Mouse (Mus musculus): Measurements from ENCODE around the gene Arhgap5. TPM values are rescaled to one million over a fixed set of nuclear protein-coding genes. Genes with fewer than 3 reads are reported as not detected.

Arhgap5 gene
- 100 to 1,000 TPM; 140 to 143 TPM for total RNA-seq (2021)
- long read RNA-seq, full-length matches to known transcripts = 6 of 42 reads
- long read RNA-seq, partial matches to known transcripts = 1 of 42 reads
- long read RNA-seq, other reads (novel, unspliced or antisense) = 35 of 42 reads

DNA sequence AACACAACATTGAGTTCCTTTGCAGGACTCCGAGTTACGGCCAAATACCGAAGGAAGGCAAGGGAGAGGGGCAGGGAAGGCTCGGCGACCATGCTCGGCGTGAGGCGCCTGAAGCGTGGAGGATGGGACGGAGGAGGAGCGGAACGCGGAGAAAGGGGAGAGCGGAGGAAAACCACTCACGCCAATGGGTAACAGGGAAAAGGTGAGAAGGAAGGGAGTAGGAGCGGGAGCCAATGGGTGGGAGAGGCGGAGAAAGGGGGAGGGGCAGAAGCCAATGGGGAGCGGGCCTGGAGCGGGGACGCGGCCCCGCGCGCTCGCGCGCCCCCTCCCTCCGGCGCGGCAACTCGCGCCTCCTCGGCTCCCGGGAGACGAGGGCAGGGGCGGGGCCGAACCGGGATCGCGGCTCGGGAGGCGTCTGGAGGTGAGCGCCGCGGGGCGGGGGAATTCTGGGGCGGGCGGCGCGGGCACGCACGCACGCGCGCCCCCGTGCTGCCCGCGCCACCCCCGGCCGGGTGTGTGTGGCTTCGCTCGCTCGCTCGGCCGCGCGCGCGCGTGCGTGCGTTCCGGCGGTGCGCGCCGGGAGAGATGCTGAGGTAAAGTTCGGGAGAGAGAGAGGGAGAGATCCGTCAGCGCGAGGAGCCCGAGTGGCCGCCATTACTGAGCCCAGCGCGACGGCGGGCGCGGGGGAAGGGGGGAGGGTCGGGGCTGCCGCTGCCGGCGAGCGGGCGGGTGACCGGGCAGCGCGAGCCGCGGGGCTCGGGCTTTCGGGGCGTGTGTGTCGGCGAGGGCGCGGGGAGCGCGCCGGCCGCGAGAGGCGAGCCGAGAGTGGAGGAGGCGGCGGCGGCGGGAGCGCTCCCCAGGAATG, at the start of gene Arhgap5:
Arhgap5 (plus strand) TSS at position 517 of the 865 bp plus-strand sequence.
- peak; percentile 91 to 97 for DNase-seq (ENCODE audit: low spot score in 2 of 2)

DNA sequence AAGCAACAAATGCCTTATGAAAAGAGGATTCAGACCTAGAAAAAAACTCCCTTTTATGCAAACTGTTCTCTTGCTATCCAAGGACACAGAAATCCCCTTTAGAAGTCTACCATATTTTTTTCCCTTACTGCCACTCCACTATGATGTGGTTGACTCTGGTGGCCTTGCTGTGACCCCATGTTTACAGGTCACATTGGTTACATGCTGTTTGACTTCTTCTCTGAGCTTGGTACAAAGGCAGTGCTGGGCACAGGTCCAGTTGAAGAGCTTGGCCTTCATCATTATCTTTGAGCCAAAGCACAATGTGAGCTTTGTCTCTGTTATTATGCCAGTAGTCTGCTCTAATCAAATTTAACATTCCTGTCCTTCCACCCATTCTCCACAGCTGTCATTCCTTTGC, 39.2 kb upstream of the Arhgap5 start:
- no peak for DNase-seq (ENCODE audit: low spot score in 2 of 2)

DNA sequence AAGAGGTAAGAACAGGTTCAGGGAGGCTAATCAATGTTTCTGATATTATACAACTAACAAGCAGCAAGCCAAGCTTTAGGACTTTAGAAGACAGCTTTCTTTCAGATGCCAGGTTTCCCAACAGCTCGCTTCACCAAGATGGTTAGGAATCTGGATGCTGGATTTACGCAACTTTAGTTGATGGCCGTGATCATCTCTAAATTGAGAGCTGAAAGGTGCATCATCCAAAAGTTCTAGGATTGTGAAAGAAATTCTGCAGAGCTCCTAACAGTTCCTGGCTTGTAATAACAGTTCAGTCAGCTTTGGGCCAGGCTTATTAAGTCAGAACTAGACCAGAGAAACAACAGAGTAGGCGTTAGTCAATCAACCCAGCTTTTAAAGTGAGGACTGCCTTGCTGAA, 32.2 kb upstream of the Arhgap5 start:
- DNase-seq (ENCODE audit: low spot score in 2 of 2) = peak in 1 of 2 experiments; percentile 36

DNA sequence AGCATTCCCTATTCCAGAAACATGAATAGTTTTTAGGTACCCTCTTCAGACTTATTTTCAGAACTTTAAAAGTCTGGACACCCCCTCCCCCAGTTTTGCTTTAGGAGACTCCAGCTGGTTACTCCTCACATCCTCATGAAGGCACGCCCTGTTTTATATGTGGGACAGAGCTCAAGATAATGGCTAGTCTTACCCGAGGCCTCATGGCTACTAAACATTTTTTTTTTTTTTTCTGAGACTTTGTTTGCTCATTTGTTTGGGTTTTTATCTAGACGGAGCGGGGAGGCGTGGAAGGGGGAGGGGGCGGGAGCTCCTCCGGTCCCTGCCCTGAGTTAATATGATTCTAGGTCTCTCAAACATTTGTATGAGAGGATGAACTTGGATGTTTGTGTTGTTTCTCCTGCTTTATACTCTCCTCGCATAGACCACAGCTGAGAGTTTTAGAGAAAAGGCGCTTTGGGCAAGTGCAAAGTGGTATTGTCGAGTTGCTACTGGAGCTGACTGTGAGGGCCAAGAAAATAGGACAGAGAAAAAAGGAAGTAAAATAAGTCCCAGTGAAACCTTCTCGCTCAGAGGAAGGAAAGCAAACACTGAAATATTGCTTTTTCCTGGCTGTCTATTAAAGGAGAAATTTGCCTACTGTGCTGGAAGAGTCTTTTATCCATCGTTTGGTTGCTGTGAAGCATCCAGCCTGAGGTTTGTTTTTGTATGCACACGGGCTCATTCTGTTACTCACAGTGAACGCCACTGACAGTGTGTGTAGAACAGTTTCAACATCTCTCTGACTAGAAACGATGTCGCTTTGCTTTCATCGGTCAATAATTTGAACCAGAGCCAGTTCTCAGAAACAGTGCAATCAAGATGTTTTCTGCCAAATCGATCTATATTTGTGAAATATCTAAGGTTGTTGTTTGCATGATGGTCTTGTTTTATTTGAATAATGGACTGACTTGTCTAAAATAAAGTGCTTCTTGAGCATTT, 29.5 kb upstream of the Arhgap5 start:
- DNase-seq (ENCODE audit: low spot score in 2 of 2) = peak in 1 of 2 experiments; percentile 70

DNA sequence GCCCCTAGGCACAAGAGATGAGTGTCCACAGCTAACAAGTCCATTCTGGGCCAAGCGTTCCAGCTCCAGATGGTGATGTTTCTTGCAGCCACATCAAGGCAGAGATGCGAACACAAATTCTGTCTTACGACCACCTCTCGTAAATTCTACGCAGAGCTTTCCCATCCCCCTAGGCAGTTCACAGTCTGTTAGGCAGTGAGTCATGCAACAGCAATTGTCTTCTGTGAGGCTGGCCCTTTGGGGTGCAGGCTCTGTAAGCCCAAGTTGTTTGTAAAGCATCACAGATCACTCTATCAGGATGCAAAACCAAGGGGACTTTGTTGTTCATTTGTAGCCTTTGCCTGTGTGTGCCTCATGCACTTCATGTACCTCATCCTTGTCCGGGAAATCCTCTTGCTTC, 27.7 kb upstream of the Arhgap5 start:
- DNase-seq (ENCODE audit: low spot score in 2 of 2) = no peak

DNA sequence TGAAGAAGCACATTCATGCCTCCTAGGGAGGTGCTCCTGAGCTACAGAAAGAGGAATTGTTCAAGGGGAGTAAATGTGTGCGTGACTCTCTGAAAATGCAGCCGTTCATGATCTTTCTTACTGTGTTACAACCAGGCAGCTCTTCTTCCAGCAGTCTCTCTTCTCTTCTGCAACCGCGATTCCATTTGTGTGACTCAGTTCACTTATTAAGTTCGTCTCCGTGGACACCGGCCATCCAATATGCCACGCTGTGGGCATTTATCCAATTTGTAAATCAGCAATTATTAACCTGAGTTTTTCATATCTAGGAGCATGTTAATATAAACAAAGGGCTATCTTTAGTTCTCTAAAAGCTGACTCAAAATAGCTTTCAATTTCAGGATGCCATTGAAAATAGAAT, 25.2 kb upstream of the Arhgap5 start:
- no peak for DNase-seq (ENCODE audit: low spot score in 2 of 2)

DNA sequence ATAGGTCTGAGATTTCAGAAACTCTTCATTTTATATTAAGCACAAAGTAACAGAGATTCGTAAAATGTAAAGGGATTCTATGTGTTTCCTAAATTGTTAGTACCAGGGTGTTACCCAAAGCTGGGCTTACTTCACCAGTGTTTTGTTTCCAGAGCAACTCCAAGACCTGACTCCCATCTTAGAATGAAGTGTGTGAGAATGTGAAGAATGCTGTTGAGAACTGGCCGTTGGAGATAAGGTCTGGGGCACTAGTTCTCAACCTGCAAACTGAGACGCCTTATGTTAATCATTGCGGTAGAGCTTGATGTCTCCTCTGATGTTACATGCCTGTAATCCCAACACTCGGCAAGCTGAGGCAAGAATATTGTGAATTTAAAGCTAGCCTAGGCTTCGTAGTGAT, 24.4 kb upstream of the Arhgap5 start:
- DNase-seq (ENCODE audit: low spot score in 2 of 2) = no peak

DNA sequence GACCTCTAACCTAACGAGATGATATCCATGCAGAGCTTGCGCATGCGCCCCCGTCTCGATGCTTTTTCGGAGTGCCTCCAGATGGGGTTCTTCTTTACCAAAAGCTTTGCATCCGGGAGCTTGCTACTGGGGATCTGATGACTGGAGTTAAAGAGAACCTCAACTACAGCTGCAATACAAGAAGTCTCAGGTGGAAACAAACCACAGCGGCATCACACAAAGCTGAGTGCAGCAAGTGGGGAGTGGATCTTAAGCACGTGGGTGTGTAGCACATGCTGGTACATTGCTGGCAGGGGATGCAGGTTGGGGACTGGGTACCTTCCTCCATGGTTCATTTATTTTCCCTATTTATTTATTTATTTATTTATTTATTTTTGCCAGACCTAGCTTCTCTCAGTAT, 22.9 kb upstream of the Arhgap5 start:
- DNase-seq (ENCODE audit: low spot score in 2 of 2) = no peak

DNA sequence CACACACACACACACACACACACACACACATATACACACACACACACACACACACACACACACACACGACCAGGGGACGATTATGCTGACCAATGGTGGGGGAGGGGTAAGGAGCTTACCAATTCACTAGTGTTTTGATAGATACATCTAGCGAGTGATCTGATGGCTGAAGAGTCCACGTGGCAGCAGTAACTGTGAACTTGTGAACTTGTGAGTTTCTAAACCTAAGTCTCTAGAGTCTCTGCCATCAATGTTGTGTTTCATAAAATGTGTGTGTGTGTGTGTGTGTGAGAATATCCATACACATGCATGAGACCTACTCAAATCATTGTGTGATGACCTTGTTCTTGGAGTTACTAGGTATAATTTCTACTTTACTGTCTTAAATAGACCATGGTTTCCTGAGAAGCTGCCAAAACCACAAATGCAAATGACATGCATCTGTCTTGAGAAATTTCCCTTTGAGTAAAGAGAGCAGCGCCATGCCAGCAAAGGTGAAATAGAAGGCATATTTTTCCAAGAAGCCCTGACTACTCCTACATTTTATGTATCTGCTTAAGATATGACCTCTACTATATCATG, 21.7 kb upstream of the Arhgap5 start:
- DNase-seq (ENCODE audit: low spot score in 2 of 2) = no peak

DNA sequence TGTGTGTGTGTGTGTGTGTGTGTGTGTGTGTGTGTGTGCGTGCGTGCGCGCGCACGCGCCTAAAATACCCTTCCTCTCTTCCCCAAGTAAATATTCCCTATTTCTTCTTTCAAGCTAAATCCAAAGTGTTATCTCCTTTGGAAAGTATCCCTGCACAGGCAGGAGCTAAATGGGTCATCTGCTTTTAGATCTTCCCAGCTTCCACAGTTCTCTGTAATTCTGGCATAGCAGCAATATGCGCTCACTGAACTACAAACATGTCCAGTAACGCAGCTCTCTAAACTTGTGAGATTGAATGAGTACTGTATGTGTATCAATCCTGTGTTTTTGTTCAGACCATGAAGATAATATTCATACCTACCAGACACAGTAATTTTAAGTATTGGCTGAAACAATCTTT, 20.6 kb upstream of the Arhgap5 start:
- DNase-seq (ENCODE audit: low spot score in 2 of 2) = no peak

DNA sequence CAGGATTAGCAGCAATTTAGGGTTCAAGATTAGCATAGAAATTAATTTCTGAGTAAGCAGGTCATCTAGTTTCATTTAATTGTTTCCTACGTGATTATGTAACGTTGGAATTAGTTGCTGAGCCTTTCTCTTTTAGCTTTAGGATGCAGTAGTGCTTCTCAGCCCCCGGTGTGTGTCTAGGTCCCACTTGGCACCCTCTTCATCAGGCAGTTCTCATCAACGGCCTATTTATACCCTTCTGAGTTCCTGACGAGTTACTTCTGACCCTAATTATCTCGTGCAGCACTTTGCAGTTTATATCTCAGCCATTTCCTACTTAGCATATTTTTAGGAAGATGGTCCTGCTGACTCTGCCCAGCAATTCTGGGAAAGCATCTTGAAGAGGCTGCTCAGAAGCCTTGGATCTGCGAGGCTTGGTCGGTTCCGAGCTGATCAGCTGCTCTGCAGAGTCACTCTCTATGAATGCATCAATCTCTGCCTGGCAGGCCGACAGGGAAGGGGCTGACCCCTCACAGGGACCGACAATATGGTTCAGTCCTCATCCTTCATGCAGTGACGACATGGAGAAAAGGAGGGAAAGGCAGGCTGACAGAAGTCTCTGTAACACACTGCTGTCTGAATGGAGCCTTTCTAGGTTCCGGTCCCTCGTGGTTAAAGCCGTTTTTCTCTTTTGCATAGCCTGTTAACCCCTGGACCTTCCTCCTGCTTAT, 15.4 kb upstream of the Arhgap5 start:
- no peak for DNase-seq (ENCODE audit: low spot score in 2 of 2)

DNA sequence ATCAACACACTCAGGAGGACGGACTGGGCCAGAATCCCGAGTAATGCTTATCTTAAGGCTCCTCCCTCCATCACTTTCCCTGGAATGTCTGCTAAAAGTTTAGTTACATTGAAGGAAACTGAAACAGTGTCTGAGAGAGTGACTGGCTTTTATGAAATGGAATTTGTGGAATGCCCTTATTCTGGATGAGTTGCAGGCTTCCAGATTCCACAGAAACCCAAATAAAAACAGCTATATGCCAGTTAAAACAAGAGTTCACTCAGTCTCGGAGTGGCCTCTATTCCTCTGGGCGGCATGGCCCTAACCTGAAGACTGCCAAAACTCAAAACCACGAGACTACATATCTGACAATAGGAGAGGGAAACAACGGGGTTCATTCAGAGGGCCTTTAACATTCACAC, 10.5 kb upstream of the Arhgap5 start:
- DNase-seq (ENCODE audit: low spot score in 2 of 2) = no peak

DNA sequence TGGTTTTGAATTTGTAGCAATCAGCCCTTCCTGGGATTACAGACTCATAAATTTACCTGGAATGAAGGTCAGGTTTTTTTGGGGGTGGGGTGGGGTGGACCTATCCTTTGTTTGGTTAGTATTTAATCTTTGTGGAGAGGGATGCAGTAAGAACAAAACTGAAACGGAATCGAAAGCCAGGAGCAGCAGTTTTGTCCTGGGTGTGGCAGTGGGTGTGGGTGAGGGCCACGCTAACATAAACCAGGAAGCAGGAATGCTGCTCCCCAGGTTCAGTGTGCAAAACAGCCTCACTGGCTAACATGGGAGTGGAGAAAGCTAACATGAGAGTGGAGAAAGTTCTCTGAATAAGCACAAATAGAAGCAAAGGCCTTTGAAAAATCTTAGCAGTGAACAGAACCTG, 6.6 kb upstream of the Arhgap5 start:
- no peak for DNase-seq (ENCODE audit: low spot score in 2 of 2)

DNA sequence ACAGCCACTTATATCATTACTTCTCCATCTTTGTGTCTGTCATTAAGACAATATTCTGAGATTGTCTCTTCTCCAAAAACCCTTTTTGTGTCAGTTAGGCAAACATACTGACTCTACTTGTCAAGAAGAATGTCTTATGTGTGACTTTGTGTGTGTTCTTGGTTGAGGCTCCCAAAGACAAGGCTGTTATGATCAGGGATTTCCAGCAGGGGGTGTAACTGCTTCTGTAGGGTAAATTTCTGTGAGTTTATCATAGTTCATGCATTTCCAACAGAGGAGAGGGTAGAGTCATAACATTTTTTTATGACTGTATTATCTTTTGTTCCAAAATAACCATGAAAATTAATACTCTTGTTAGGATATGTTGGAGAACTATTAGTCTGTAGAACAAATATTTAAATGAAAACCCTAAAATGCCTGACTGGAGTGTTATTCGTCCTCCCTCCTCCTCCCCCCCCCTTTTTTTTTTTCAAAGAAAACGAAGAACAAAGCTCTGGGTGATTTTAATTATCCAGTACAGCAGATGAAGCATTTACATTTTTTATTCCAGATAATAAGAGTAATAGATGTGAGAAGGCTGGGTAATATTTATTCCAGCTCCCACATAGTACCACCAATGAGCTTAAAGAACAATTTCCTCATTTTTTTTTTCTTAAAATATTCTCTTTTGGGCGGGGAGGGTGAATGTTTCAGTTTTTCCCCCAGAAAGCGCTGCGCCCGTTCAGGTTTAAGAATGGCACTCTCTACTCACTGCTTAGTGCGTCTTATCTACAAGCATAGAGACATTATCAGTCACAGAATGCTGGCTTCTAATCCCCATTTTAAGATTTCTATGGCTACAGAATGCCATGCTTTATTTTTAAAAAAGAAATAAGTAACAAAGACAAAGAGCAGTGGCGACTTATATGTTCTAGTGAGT, 2.6 kb upstream of the Arhgap5 start:
- peak in 1 of 2 experiments; percentile 29 for DNase-seq (ENCODE audit: low spot score in 2 of 2)

DNA sequence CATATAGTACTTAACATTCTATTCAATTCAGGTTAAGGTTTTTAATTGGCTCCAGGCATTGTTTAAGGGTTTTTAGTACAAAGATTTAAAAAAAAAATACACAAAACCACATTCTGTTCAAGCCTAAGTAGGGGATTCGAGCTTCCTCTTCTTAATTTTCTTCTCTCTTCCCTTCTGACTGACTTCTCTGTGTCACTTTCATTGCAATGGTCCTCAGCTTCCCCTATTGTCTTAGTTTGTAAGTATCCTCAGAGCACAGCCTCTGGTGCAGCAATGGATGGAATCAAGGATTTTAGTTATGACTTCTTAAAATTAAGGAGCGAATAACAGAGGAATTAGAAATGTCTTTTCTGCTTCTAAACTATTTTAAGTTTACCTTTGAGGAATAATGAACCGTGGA, 1.6 kb upstream of the Arhgap5 start:
- no peak for DNase-seq (ENCODE audit: low spot score in 2 of 2)

DNA sequence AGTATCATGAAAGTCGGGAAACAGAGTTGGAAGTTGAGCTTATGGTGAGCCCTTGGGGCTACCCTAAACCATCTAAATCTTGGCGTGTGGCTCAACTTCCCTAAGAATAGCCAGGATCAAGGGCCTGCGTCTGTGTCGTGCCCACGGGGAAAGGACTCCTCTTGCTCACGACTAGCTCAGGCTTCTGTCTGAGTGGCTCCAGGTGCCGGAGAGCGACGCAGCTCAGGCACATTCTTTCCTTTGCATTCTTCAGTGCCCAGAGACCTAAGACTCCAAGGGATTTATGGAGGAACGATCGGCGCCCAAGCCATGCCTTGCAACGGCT, 679 bp upstream of the Arhgap5 start:
- DNase-seq (ENCODE audit: low spot score in 2 of 2) = no peak

DNA sequence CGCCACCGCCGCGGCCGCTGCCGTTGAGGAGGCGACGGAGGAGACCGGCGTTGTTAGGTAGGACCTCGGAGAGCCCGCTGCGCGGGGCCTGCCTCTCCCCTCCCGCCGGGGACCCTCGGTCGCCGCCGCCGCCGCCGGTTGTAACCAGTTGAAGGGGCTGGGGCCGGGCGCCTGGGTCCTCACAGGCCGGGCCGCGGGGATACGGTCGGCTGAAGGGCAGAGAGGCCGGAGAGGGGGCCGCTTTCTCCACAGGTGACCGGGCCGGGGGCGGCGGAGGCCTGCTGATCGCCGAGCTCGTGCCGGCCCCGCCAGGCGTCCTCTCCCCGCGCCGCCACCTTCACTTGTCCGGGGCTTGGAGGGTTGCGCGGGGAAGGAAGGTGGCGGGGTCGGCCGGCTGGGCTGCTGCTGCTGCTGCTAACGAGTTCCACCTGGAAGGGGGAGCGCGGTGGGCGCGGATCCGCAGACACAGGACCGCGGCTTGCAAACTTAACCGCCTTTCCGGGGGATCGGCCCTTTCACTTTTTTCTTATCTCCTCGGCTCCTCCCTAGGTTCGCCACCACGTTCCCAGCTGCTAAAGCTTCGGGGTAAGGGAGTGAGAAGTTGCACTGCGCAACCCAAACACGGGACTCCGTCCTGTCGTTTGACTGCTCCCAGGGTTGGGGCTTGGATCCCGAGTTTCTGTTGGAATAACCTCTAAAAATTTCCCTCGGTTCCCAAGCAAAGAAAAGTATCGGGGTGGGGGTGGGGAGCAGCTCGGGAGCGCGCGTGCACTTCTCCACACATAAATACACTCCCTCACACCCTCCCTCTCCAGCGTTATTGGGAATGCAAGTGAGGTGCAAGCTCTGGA, 784 bp downstream of the Arhgap5 start:
- peak; percentile 19 to 50 for DNase-seq (ENCODE audit: low spot score in 2 of 2)

DNA sequence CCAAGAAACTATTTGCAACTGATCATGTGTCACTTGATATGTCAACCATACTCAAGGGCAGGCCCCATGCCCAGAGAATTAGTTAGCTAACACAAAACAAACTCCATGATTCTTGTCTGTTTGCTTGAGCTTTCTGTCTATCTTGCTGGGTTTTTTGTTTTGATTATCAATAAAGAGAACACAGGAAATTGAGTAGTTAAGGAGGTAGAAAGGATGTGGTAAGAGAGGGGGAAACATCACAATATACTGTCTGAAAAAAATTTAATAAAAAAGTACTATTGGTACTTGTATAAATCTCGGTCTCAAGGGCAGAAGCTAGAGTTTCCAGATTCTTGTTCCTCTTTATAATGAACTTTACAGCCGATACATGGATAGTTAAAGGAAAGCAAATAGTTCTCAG, 20.9 kb downstream of the Arhgap5 start:
- no peak for DNase-seq (ENCODE audit: low spot score in 2 of 2)

DNA sequence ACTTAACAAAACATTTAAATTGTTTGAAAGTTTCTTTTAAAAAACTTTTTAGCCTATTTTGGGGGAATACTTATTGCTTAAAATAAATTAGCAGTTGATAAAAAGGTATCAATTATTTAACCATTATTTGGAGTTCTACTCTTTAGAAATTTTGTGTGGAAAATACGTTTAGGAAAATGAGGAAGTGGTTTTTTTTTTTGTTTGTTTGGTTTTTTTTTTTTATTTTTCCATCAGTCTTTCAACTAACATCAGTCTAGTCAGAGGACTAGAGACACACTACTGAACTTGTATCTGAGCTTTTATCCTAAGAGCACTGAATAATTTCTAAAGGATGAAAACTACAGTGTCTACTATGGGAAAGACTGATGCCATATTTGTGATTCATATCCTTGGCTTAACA, 21.7 kb downstream of the Arhgap5 start:
- DNase-seq (ENCODE audit: low spot score in 2 of 2) = no peak
